Mouse (Mus musculus) granulocyte monocyte progenitor cell, adult 5-6 weeks (primary cell): ENCODE data around the gene Spcs1. TPM values are rescaled to one million over a fixed set of nuclear protein-coding genes. Genes with fewer than 3 reads are reported as not detected.

ENCODE experiments used
- ATAC-seq: replicated peaks from 2 replicates; pipeline ENCODE4 v1.8.0; 2016; ENCODE audit warnings: mild to moderate bottlenecking, moderate TSS enrichment, inconsistent platforms; ENCODE audit not compliant: poor library complexity, severe bottlenecking
- total RNA-seq, 2 experiments: library from RNA; stranded (forward) in 1 of 2; stranded (reverse) in 1 of 2; fragments of 200-712, 200-1000 nt in 1 of 2; fragments of >200 nt in 1 of 2; fragmentation: Nextera tagmentation in 1 of 2; gene quantifications; 2 replicates each; pipeline ENCODE4 v1.2.3; 2014 to 2017

The Spcs1 gene
- 241 and 274 TPM in 2 replicates for total RNA-seq (2014; fragmentation: Nextera tagmentation)
- total RNA-seq (2017): 151 and 157 TPM in 2 replicates

DNA sequence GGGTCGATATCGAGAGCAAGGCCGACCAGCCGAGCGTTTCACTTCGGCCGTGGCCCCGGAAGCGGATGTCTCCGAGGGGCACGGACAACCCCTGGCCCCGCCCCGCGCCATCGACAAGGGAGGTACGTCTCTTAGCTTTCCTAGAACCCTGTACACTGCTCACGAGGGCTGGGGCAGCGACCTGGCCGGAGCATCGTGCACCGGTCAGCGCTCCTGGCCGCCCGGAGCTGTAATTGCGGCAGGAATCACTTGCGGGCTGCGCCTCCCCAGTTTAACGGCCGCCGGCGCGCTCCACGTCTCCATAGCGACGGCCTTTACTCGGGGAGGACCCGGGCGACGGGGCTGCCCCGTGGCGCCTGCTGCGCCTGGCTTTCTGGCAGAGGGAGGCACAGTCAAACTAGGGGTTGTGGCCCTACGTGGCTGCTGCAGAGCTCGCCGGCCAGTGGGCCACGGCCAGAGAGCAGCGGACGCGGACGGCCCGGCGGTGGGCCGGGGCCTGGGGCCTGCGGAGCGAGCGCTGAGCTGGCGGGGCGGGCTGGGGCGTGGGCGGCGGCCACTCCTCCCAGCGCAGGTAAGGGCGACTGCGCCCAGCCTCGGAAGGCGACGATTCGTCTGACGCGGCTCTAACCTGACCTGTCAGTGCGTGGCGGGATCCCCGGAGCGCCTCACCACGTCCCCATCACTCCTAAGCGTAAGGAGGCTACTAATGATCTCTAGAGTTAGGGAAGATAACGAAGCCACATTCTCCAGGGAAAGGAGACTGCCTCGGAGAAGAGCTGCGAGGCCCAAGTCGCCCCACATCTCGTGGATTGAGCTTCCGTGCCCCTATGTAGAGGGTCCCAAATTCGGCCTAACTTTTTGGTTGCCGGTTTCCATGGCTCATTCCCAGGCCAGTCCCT, at the start of gene Spcs1, which contains the start of gene Glt8d1:
TSS of gene Spcs1 (minus strand) at position 366 of the 899 bp plus-strand sequence.
TSS of gene Glt8d1 (plus strand) at position 94 of the 899 bp plus-strand sequence.
- ATAC-seq: peak; percentile 88

DNA sequence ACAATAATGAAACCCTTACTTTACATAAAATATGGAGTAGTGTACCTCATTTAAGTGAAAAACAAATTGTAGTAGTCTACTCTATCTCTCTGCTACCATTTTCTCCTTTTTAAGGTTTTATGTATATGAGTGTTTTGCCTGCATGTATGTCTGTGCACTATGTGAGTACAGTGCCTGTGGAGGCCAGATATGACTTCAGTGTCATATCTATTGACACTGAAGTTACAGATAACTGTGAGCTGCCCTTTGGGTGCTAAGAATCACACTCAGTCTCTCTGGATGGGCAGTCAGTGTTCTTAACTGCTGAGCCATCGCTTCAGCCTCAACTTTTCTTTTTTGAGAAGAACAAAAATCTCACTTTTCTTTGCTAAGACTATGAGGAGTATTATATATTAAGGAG, 44.3 kb upstream of the Spcs1 start:
- ATAC-seq: no peak

GRCm38 (mm10) chr14:31045296-31045695, 43.8 kb upstream of the Spcs1 start:
- no peak for ATAC-seq

- ATAC-seq: no peak
Observed at GRCm38 (mm10) chr14:31025785-31026184, 24.3 kb upstream of the Spcs1 start.

GRCm38 (mm10) chr14:31022579-31022978, 21.1 kb upstream of the Spcs1 start:
- no peak for ATAC-seq

DNA sequence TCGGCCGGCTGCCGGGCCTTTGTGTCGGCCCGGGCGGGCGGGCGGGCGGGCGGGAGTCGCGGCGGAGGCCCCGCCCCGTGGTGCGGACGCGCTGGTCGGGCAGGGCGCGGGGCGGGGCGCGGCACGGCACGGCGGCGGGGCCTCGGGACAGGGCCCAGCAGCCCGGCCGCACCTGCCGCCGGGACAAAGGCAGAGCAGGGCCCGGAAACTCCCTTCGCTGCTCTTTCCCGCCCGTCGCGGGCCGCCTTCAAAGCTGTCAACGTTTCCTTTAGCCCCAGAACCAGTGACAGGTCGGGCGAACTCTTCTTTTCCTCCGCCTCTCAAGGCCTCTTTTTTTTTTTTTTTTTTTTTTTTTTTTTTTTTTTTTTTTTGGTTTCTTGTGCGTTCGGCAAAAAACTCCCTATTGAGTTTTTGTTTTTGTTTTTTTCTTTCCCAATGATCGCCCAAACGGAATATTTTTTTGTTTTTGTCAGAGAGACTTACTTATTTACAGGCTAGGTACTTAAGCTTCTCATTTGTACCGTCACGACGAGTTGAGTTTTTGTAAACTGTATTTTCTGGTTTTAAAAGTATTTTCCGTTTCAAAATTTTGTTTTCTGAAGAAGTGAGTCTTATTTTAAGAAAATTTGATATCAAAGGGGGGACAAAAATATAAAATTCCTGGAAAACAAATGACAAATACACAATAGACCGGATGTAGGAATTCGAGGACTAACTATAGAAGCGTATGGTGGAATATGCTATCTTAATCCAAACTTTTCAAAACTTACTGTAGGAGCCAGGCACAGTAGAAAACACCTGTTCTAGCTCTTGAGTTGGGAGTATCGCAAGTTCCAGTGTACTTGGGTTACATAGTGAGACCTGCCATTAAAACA, 18.1 kb upstream of the Spcs1 start:
- ATAC-seq: peak; percentile 63

- peak; percentile 89 for ATAC-seq
Observed at GRCm38 (mm10) chr14:31018860-31019291, 17.4 kb upstream of the Spcs1 start, which contains the start of the genes Pbrm1 and Gnl3. Gene Pbrm1, plus strand, starts transcription at chr14:31019138. Gene Gnl3, minus strand, starts transcription at chr14:31019152.

DNA sequence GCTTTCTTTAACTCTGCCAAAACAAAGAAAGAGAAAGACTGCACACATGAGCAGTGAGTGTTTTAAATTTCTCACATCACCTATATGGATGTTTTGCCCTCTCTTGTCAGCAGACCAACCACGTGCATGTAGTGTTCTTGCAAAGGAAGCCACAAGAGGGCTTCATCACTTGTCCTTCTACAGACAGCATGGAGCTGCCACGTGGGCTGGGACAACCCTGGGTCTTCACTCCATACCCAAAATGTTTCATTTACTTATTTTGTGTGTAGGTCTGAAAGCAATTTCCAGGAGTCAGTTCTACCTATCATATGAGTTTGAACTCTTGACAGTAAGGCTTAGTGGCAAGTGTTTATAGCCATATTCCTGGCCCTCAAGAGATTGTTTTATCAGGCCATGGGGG, 16.4 kb upstream of the Spcs1 start:
- peak; percentile 58 for ATAC-seq

GRCm38 (mm10) chr14:31016063-31016462, 14.6 kb upstream of the Spcs1 start:
- no peak for ATAC-seq

GRCm38 (mm10) chr14:31013928-31014327, 12.5 kb upstream of the Spcs1 start:
- ATAC-seq: no peak

DNA sequence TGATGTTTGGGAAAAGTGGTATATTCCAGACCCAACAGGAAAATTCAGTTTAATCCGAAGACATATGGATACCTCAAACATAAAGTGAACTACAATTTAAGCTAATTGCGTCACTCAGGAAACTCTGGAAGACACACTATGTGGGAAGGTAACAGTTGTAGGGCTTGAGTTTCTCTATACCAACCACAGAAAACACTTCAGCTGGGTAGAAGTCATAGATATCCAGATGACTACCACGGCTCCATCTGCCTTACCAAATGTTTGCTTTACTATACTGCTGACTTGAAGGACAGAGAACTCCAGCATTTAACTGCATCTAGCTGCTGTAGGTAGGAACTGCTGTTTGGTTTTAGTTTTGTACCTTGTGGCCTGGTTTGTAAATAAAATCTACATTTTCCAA, 10.1 kb upstream of the Spcs1 start:
- ATAC-seq: no peak

DNA sequence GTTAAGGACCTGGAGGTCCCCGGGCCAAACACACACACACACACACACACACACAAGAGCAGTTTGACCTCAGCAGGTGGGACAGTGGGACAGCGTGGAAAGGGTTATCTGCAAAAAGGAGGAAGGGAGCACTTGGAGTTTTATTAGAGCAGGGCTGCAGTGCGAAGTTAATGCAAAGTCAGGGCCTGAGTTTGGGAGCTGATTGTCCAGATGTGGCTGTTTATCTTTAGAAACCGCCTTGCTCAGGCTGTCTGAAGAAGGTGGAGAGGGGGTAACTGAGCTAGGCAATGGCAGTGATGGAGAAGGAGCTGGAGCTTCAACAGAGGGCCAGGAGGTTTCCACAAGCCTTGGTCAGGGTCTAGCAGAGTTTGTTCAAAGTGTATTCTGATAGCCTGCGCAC, 5.3 kb upstream of the Spcs1 start:
- no peak for ATAC-seq

DNA sequence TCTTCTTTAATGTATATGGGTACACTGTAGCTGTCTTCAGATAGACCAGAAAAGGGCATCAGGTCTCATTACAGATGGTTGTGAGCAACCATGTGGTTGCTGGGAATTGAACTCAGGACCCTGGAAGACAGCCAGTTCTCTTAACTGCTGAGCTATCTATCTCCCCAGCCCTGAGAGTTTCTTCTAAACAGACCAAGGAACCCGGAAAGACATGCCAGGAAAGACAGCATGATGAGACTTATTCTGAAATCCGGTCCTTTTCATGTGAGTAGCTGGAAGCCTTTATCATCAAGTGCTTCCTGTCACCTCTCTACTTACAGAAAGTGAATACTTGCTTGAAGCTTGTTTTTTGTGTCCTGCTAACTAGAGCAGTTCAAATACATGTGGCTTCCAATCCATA, 3.1 kb upstream of the Spcs1 start:
- no peak for ATAC-seq

- peak; percentile 21 for ATAC-seq
Observed at GRCm38 (mm10) chr14:31000816-31001306, 611 bp downstream of the Spcs1 start.

DNA sequence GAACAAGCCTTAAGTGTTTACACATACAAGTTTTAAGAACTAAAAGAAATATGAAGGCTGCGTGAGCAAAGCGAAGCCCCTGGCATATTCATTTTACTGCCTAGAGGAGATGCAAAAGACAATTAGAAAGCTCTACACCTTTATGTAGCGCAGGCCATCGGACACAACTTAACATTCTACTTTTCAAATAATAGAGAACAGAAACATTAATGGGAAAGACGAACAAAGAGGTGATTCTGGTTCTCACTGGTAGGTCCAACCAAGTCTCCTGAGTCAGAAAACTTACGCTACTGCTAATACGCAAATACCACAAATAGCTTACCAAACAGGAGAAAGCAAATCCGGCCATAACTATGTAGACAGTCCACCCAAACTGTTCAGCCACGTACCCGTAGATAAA, 1.1 kb downstream of the Spcs1 start:
- ATAC-seq: no peak

DNA sequence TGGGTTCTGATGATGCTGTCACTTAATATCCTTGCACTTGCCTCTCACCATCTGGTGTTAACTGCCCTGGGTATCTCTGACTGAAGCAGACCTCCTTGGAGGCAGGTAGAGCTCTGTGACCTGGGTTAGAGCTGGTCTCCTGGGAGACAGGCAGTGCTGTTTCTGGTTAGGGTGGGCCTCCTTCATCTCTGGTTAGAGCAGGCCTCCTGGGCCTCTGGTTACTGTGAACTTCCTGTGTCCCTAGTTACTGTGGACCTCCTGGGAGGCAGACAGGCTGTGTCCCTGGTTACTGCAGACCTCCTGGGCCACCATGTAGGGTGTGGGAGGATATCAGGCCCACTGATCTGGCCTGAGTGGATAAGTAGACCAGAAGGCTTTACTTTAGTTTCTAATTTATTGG, 5.1 kb downstream of the Spcs1 start:
- no peak for ATAC-seq

DNA sequence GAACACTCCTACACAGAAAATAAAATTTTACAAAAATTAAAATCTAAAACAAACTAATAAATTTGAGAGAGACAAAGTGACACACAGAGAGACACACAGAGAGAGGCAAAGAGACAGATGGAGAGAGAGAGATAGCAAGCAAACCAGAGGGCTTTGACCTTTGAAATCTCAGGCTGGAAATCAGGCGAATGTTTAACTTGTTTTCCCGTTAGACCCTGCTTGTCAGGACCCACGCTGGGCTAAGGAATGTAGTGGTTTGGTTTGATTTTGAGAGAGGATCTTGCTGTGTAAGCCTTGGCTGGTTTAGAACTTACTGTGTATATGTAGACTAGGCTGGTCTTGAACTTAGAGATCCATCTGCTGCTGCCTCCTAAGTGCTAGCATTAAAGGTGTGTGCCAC, 25.2 kb downstream of the Spcs1 start:
- ATAC-seq: no peak

DNA sequence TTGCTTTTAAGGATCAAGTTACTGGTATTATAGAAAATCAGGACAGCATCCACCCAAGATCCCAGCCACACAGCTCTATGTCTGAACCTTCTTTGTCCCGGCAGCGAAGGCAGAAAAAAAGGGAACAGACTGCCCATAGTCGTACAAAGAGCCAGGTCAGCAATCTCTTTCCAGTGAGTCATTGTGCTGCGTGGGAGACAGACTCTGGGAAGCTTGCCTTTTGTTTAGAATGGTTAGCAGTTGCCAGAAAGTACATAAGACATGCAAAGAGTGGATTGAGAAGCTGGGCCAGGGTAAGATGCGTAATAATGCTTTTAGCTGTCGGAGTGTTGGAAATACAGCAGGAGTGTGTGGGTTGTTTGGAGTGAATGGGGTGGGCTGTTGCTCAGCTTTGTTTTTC, 27.3 kb downstream of the Spcs1 start:
- no peak for ATAC-seq

GRCm38 (mm10) chr14:30960366-30960765, 41.1 kb downstream of the Spcs1 start:
- no peak for ATAC-seq

GRCm38 (mm10) chr14:30959031-30959430, 42.4 kb downstream of the Spcs1 start:
- no peak for ATAC-seq

GRCm38 (mm10) chr14:30958517-30958916, 43.0 kb downstream of the Spcs1 start:
- ATAC-seq: no peak
